Mouse (Mus musculus) forelimb bud, embryonic 11.5 days (tissue): ENCODE data around the gene F12.

ENCODE experiments used
- DNase-seq: peaks from one replicate; pipeline ENCODE4 v3.0.0-alpha.2; 2012; ENCODE audit warnings: low read depth, low spot score

F12 gene

GRCm38 (mm10) chr13:55426613-55427012, at the start of gene F12:
Gene F12 (minus strand): TSS chr13:55426793.
- DNase-seq = no peak

- DNase-seq = no peak
These were observed 49.7 kb upstream of the F12 start for GRCm38 (mm10) chr13:55476256-55476655.

GRCm38 (mm10) chr13:55475750-55476149, 49.2 kb upstream of the F12 start:
- DNase-seq = no peak

GRCm38 (mm10) chr13:55474621-55475069, 48.1 kb upstream of the F12 start:
- DNase-seq = no peak

- no peak for DNase-seq
These were observed 47.4 kb upstream of the F12 start for GRCm38 (mm10) chr13:55473961-55474360.

- peak; percentile 56 for DNase-seq
These were observed 46.7 kb upstream of the F12 start for GRCm38 (mm10) chr13:55473076-55473831.

GRCm38 (mm10) chr13:55472132-55473022, 45.8 kb upstream of the F12 start:
- peak; percentile 54 for DNase-seq

- DNase-seq = no peak
These were observed 45.2 kb upstream of the F12 start for GRCm38 (mm10) chr13:55471819-55472131.

GRCm38 (mm10) chr13:55471156-55471818, 44.7 kb upstream of the F12 start:
- peak; percentile 94 for DNase-seq

- DNase-seq = no peak
These were observed 43.8 kb upstream of the F12 start for GRCm38 (mm10) chr13:55470372-55470771.

GRCm38 (mm10) chr13:55468851-55469560, 42.4 kb upstream of the F12 start:
- no peak for DNase-seq

- DNase-seq = no peak
These were observed 39.3 kb upstream of the F12 start for GRCm38 (mm10) chr13:55465830-55466440.

GRCm38 (mm10) chr13:55465184-55465583, 38.6 kb upstream of the F12 start:
- no peak for DNase-seq

- peak; percentile 67 for DNase-seq
These were observed 37.7 kb upstream of the F12 start, which contains the start of gene Prr7 for GRCm38 (mm10) chr13:55464027-55464884. Gene Prr7 (plus strand): TSS chr13:55464267.

- no peak for DNase-seq
These were observed 36.9 kb upstream of the F12 start for GRCm38 (mm10) chr13:55463399-55464026.

GRCm38 (mm10) chr13:55462965-55463364, 36.4 kb upstream of the F12 start:
- no peak for DNase-seq

- DNase-seq = no peak
These were observed 25.4 kb upstream of the F12 start for GRCm38 (mm10) chr13:55451785-55452549.

- no peak for DNase-seq
These were observed 24.7 kb upstream of the F12 start for GRCm38 (mm10) chr13:55451296-55451695.

GRCm38 (mm10) chr13:55450511-55450980, 24.0 kb upstream of the F12 start:
- DNase-seq = no peak
